Mouse (Mus musculus): ENCODE data around the gene Macrod1.
"Not testable (repeated sequence)": the region's sequence is repeated elsewhere in the genome, so short reads cannot be mapped to it uniquely, and the experiment has no call there.

The Macrod1 gene

GRCm38 (mm10) chr19:7056248-7057087, at the start of gene Macrod1:
Macrod1 (plus strand) TSS chr19:7056810.
- in situ Hi-C loops (cut with MboI, MseI): no loop called here

- in situ Hi-C loops (cut with MboI, MseI): loop anchor here (10.0 kb wide), 1 partner anchor 352 kb away; no protein-coding TSS in a partner anchor
Observed at GRCm38 (mm10) chr19:7006892-7007593, 49.6 kb upstream of the Macrod1 start.

DNA sequence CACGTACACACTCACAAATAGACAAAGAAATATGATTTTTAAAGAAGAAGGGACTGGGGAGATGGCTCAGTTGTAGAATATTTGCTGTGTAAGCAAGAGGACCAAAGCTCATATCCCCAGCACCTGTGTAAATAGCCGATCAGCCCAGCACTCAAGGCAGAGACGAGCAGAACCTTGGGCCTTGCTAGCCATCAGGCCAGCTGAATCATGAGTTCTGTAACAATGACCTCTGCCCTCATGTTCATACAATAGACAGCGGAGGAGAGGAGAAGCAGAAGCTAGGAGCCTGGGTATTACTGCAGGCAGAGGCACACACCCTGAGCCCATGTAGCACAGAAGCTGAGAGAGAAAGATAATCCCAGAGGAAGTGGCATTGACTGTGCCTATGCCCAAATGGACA, 44.2 kb upstream of the Macrod1 start:
- in situ Hi-C loops (cut with MboI, MseI): no loop called here

- in situ Hi-C loops (cut with MboI, MseI): no loop called here
Observed at GRCm38 (mm10) chr19:7013984-7014383, 42.6 kb upstream of the Macrod1 start.

DNA sequence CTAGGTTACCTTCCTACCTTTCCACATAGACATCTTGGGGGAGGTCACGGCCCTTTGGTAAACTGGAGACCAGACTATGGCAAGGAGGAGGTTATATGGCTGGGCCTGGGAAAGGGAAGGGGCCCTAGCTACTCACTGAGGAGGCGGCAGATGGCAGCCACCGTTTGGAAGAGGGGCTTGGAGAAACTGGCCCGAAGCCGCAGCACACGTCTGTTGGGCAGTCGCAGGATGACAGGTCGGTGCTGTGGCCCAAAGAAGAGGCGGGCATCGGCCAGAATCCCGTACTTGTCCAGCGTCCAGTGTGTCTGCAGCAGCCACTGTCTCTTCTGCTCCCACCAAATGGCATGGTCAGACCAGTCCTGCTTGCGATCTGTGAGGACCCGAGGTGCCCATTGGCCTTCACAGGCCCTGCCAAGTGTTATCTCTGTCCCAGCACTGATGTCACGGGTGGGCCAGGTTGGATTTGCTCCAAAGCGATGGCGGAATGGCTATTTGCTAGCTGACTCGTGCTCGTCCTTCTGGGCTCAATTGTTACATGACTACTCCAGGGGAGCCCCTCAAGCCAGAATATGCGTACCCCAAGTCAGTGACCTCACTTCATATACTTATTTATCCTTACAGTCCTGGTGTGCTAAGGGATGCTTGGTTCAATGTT, 42.0 kb upstream of the Macrod1 start:
- in situ Hi-C loops (cut with MboI, MseI): loop anchor here (5.0 kb wide), 1 partner anchor 37 kb away; the partner anchor contains the start of gene Plcb3

DNA sequence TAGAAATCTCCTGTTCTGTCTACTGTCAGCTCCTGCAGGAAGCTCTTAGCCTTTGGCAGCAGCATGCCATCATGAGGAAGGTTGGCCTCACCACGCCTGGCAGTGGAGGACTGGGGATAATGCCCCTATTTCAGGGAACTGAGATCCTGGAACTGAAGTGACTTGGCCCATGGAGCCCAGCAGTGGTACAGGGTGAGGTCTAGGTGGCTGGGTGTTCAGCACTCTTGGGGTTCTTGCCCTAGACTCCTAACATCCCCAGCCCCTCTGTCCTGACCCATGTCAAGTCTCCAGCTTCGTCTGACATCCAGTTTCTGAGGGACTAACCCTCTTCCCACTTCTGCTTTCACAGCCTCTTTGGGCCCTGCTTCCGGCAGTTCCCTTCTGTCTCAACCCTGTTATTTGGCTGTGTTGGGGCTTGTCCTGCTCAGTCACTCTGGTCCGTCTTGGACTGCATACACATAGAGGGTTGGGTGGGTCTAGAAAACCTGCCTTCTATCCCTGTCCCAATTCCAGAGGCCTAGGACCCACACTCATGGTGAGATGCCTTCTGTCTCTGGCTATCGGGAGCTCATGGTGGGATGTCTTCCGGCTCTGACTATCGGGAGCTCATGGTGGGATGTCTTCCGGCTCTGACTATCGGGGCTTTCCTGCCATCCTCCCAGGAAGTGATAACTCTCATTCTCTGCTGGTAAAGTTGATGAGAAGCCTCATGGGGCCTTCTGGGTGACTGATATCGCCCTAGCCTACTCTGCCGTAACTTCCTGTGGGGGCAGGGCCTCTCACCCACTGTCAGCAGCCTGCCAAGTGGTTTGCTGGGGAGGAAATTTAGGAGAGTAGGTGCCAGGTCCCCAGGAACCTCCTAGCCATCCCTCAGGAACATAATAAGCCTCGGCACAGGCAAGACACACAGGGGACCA, 38.8 kb upstream of the Macrod1 start:
- in situ Hi-C loops (cut with MboI, MseI): loop anchor here (5.0 kb wide), 1 partner anchor 40 kb away; the partner anchor contains the start of gene Plcb3

DNA sequence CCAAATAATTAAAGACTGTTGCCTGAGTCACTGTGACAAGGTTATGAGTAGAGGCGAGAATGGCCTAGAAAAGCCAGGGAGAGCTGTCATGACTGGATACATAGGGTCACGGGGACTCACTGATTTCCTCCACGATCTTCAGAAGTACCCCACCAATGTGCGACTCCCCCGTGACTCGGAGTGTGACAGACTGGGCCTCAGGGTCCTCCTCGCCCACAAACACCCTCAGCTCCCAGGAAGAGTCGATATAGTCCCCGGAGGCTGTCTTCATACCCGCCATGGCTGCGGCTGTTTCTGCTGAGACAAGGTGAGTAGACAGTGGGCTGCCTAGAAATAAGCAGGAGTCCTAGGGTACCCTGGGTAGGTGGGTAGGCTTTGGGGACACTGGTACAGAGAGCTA, 38.1 kb upstream of the Macrod1 start:
- in situ Hi-C loops (cut with MboI, MseI): loop anchor here (5.0 kb wide), 1 partner anchor 41 kb away; the partner anchor contains the start of gene Plcb3

DNA sequence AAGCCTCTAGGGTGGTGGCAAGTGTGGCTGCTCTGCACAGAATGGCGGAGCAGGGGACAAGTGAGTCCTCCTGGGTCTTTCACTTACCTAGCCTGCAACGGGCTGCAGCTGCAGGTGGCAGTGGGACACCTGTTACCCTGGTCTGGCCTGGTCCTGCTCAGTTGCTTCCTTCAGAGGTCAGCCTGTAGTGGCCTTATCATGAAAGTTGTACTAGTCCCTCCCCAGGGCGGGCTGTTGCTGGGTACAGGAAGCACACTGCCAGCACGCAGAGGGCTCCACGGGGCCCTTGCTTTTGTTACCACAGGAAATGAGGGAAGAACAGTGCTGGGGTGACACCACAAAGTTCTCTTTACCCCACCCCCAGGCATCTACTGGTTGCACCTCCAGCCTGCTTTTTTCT, 37.4 kb upstream of the Macrod1 start, which contains the start of gene Fermt3:
Gene Fermt3 (minus strand): TSS at position 279 of the 400 bp plus-strand sequence.
- in situ Hi-C loops (cut with MboI, MseI): loop anchor here (5.0 kb wide), 1 partner anchor 42 kb away; the partner anchor contains the start of gene Plcb3

GRCm38 (mm10) chr19:7020224-7020641, 36.4 kb upstream of the Macrod1 start:
- in situ Hi-C loops (cut with MboI, MseI): loop anchor here (5.0 kb wide), 1 partner anchor 163 kb away; the partner anchor contains the start of gene Ccdc88b

- in situ Hi-C loops (cut with MboI, MseI): loop anchor here (25.0 kb wide), 1 partner anchor 1708 kb away; the partner anchor contains the start of genes 1700092M07Rik, Stx5a and Wdr74
Observed at GRCm38 (mm10) chr19:7029531-7029930, 27.1 kb upstream of the Macrod1 start.

GRCm38 (mm10) chr19:7034006-7034405, 22.6 kb upstream of the Macrod1 start:
- in situ Hi-C loops (cut with MboI, MseI): loop anchor here (10.0 to 25.0 kb wide), 2 partner anchors 1703 to 1871 kb away; partner anchors contain the start of genes 1700092M07Rik, Stx5a and Wdr74

- in situ Hi-C loops (cut with MboI, MseI): loop anchor here (10.0 to 25.0 kb wide), 2 partner anchors 1698 to 1866 kb away; partner anchors contain the start of genes 1700092M07Rik, Stx5a and Wdr74
Observed at GRCm38 (mm10) chr19:7039088-7039720, 17.4 kb upstream of the Macrod1 start.

DNA sequence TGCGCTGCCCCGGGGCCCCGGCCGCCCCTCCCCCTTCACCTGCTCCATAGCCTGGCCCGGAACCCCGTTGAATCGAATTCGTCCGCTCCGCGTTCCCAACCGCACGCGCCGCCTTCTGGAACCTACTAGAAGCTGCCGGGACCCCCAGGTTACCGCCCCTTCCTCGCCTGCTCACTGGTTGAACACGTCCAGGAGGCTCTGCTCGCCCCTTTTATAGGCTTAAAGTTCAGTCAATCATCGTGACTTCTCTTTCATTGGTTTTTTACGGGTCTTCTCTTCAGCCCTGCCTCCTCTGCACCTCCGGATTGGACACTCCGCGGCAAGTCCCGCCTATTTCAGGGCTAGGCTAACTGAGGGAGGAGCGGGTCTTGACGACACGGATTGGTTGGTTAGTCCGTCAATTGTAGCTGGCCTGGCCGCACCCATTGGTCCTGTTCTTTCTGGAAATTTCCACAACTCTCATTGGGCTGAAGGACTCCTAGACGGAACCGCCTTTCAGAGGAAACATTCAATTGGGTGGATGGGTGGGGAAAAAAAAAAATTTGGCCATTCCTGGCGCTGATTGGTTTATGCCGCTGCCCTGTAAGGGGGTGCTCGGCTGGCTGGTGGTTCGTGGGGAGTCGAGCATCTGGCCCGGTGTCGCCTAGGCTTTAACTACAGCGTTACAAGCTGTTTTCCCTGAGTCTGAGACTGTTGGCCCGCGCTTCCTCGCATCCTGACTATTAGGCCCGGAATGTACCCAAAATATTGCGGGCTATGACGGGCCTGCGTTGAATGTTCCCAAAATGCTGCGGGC, 16.6 kb upstream of the Macrod1 start, which contains the start of gene Stip1:
Gene Stip1 (minus strand): TSS at position 127 of the 796 bp plus-strand sequence.
- in situ Hi-C loops (cut with MboI, MseI): loop anchor here (10.0 to 25.0 kb wide), 2 partner anchors 1697 to 1865 kb away; partner anchors contain the start of genes 1700092M07Rik, Stx5a and Wdr74

DNA sequence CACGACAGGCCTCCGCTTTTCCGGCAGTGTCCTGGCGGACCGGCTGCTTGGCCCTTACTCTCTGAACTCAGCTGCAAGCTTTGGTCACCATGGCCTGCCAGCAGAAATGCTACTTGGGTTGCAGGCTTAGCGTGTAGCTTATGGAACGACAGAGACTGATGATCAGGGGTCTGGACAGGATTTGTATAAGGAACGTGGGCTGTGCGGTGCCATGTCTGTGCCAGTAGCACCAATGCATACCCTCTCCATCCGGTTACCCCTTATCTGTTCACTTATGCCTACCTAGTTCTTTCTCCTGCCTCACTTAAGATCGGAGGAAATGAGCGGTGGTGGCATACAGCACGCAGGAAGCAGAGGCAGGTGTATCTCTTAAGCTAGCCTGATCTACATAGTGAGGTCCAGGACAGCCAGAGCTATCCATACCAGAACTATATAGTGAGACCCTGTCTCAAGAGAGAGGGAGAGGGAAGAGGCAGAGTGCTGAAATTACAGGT, 15.9 kb upstream of the Macrod1 start:
- in situ Hi-C loops (cut with MboI, MseI): loop anchor here (25.0 kb wide), 1 partner anchor 1697 kb away; the partner anchor contains the start of genes 1700092M07Rik, Stx5a and Wdr74

- in situ Hi-C loops (cut with MboI, MseI): loop anchor here (25.0 kb wide), 1 partner anchor 1696 kb away; the partner anchor contains the start of genes 1700092M07Rik, Stx5a and Wdr74
Observed at GRCm38 (mm10) chr19:7041171-7041570, 15.4 kb upstream of the Macrod1 start.

DNA sequence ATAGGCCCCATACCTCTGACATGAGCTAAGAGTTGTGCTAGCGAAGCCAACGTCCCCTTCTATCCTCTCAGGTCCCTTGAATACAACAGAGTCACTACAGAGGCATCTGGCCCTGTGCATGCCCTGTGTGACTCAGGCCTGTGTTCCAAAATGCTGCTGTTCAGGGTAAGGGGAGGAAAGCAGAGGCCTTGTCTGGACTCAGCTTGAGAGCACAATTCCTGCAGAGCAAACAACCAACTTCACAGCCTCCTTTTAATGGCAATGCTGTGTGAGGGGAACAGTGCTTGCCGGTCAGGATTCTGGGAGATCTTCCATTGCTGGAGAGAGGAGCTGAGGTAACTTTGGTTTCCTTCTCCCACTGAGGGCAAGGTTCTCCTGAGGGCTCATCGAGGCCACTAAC, 12.3 kb upstream of the Macrod1 start:
- in situ Hi-C loops (cut with MboI, MseI): loop anchor here (25.0 kb wide), 1 partner anchor 1693 kb away; the partner anchor contains the start of genes 1700092M07Rik, Stx5a and Wdr74

- in situ Hi-C loops (cut with MboI, MseI): loop anchor here (25.0 kb wide), 1 partner anchor 1693 kb away; the partner anchor contains the start of genes 1700092M07Rik, Stx5a and Wdr74
Observed at GRCm38 (mm10) chr19:7044706-7045105, 11.9 kb upstream of the Macrod1 start.

DNA sequence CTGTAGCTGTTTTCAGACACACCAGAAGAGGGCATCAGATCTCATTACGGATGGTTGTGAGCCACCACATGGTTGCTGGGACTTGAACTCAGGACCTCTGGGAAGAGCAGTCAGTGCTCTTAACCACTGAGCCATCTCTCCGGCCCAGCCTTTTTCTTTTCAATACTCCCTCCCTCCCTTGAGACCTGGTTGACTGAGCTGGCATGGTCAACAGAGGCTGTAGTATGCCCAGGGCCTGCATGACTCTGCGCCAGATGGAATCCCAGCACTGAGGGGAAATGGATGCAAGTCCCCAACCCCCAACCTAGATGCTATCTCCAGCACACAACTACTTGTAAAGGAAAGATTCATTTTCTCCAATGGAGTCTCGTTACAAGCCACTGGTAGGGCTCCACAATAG, 3.2 kb upstream of the Macrod1 start:
- in situ Hi-C loops (cut with MboI, MseI): not testable (repeated sequence)
